Mouse (Mus musculus) cerebellum, adult 2 months (tissue): ENCODE measurements around the gene B230217C12Rik. TPM values are rescaled to one million over a fixed set of nuclear protein-coding genes. Genes with fewer than 3 reads are reported as not detected.
A peak's percentile ranks its signal among the peaks of the same experiment; 100 is the strongest.

Experiments used
- DNase-seq, 2 experiments: peaks; one replicate each; pipeline ENCODE4 v3.0.0; 2021
- H3K27ac ChIP-seq: fragments of 200-500 bp; 2 replicates; pipeline ENCODE4 v1.5.1; 2012; ENCODE audit warnings: low read length, control low read depth, inconsistent platforms; ENCODE audit not compliant: insufficient read depth
- H3K27me3 ChIP-seq: fragments of 200-500 bp; 2 replicates; pipeline ENCODE4 v1.6.1; 2012; ENCODE audit warnings: inconsistent platforms, mild to moderate bottlenecking, low read length, moderate library complexity; ENCODE audit not compliant: control insufficient read depth, insufficient read depth
- H3K4me1 ChIP-seq: fragments of 200-500 bp; 2 replicates; pipeline ENCODE4 v1.6.1; 2011; ENCODE audit warnings: low read length; ENCODE audit not compliant: control insufficient read depth, insufficient read depth
- H3K4me3 ChIP-seq: fragments of 200-500 bp; replicated peaks from 2 replicates; pipeline ENCODE3; 2011; ENCODE audit warnings: mild to moderate bottlenecking, low read depth, low read length, control low read depth; ENCODE audit not compliant: insufficient read depth
- CTCF ChIP-seq: fragments of 200-500 bp; IDR thresholded peaks from 2 replicates; pipeline ENCODE4 v1.5.1; 2011; ENCODE audit warnings: low read depth, mild to moderate bottlenecking, control low read depth, low read length, moderate library complexity, borderline replicate concordance; ENCODE audit not compliant: insufficient read depth
- POLR2A ChIP-seq: fragments of 200-500 bp; IDR thresholded peaks from 2 replicates; pipeline ENCODE4 v1.6.1; 2011; ENCODE audit warnings: low read length, control low read depth, borderline replicate concordance; ENCODE audit not compliant: insufficient read depth
- WGBS: fragments of 180-500 bp; shearing (Covaris S2); methylation state at CpG from one replicate; pipeline ENCODE4 v1.1.7; 2018; 5-methylcytosine and 5-hydroxymethylcytosine counted together
- polyA plus RNA-seq: library from polyadenylated mRNA; depleted of rRNA; stranded (reverse); fragments of >200 nt; gene quantifications from 2 replicates; pipeline ENCODE4 v1.2.3, GENCODE M21; 2012

The B230217C12Rik gene
- polyA plus RNA-seq, 1 experiment = 117 TPM

DNA sequence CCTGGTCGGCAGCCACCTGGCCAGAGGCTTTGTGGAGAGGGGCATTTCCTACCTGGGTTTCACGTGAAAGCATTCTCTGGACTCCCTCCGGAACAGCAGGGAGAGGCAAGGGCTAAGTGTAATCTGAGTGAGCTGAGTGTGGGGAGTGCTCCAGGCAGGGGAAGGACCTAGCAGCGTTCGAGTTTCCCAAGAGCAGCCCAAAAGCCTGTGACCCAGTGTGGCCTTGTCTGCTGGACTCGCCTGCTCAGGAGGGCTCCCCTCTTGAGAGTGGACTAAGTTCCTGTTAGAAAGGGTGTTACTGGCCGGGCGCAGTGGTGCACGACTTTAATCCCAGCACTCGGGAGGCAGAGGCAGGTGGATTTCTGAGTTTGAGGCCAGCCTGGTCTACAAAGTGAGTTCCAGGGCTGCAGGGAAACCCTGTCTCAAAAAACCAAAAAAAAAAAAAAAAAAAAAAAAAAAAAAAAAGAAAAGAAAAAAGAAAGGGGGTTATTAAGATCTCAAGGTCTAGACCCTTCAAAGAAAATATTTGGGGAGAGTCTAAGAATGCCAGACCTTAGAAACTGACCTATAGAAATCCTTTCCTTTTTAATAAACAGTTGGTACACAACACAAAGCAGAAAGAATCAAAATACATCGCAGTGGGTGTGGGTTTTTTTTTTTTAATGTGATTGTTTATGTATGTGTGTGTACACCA is 992 bp upstream of the B230217C12Rik start:
- peak overlapping the region; percentile 94; the same call in 1 of the 2 replicates for H3K27ac ChIP-seq
- H3K4me3 ChIP-seq = no peak overlapping the region
- WGBS = 60% methylated on average over 11 of the region's 11 CpGs
- H3K27me3 ChIP-seq = no peaks in the 10 kb centered on the region
- DNase-seq = no peak
- peaks cover 2% of the 10 kb centered on the region; the same call in 1 of the 2 replicates for H3K4me1 ChIP-seq
- TF ChIP-seq CTCF = no peak
- TF ChIP-seq POLR2A = no peak

DNA sequence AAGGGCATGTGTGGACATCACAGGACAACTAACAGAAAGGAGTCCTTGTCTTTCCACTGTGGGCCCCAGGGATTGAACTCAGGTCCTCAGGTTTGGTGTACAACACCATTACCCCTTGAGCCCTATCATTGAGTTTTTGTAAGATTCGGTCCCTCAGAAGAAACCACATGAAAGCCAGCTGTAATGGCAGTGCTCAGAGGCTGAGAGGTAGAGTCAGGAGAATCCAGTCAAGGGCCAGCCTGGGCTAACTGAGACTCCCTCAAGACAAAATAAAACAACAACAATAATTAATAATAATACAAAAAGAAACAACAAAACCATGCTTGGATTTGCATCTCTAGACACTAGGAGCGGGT is 467 bp upstream of the B230217C12Rik start:
- Histone ChIP-seq H3K27me3 (no peaks in the 10 kb centered on the region), H3K27ac (peak overlapping the region; percentile 94), H3K4me1 (peaks cover 2% of the 10 kb centered on the region; the same call in 1 of the 2 replicates), H3K4me3 (peak overlapping the region; percentile 82)
- no peak for DNase-seq
- TF ChIP-seq CTCF (no peak), POLR2A (no peak)
- WGBS = 45% methylated on average over 2 of the region's 2 CpGs

DNA sequence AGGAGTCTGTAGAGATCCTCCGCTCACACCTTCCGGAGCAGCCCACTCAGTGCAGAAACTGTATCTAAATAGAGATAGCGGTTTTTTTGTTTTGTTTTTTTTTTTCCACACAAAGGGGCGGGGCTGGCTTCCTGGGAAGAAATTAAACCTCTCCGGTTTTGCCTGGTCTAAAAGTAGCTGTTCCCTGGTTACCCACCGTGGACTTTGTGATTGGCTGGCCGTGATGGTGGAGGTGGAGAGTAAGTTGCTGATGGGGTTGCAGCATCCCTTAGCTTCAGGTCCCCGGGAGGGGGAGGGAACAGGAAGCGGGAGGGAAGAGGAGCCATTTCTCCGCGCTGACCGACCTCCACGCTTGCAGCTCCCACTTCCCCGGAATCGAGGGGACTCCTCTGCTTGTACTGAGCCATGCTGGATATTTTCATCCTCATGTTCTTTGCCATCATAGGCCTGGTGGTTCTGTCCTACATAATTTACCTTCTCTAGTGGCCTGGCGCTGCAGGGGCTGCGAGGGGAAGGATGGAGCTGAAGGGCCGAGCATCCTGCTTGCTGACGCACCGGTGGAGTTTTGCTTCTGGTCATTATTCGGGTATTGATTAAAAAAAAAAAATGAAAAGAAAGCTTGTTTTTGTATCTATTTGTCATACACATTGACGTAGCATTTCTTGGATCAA is 546 bp downstream of the B230217C12Rik start:
- WGBS = 1% methylated on average over 22 of the region's 22 CpGs
- peaks cover 2% of the 10 kb centered on the region; the same call in 1 of the 2 replicates for H3K4me1 ChIP-seq
- peak; percentile 94 to 98 for DNase-seq
- peak overlapping the region; percentile 94 for H3K27ac ChIP-seq
- H3K27me3 ChIP-seq = no peaks in the 10 kb centered on the region
- peak overlapping the region; percentile 82 for H3K4me3 ChIP-seq
- no peak for TF ChIP-seq CTCF
- TF ChIP-seq POLR2A = peak; percentile 98

DNA sequence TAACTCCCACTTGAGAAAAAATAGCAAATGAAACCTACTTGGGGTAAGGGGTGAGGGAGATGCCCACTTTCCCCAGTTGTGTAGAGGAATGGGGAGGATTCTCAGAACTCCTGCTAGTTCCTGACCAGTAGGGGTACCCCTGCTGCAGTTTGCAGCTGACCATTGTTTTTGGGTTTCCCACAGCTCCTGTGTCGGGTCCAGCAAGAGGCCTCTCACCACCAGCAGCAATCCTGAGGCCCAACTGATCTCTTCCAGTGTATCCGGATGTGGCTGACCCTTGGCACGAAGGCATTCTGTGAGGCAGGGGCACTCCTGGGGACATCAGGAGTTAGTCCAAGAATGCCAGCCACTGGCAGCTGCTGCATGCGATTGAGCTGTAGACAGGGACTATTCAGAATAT is 1.4 kb downstream of the B230217C12Rik start:
- peak overlapping the region; percentile 78 for H3K27ac ChIP-seq
- peaks cover 2% of the 10 kb centered on the region; the same call in 1 of the 2 replicates for H3K4me1 ChIP-seq
- peak; percentile 57 to 65 for DNase-seq
- no peaks in the 10 kb centered on the region for H3K27me3 ChIP-seq
- WGBS = 5% methylated on average over 4 of the region's 4 CpGs
- no peak for TF ChIP-seq CTCF
- TF ChIP-seq POLR2A = no peak
- H3K4me3 ChIP-seq = peak overlapping the region; percentile 82

DNA sequence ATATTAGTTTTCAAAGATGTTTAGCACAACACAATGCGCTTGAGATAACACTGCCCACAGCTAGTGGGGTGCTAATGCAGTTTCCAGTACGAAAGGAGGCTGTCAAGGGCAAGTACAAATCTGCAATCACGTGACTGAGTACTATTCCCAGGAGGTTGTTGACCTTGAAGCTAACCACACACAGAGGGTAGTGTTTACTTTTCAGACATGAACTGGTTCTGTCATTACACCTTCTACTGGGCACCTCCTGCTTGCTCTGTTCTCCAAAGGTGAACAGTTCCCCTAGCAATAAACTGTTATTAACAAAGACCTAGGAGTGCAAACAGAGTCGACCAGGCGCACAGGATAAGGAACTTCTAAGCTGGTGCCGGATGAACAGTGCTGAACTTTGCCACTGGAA is 9.8 kb downstream of the B230217C12Rik start:
- H3K4me1 ChIP-seq = no peaks in the 10 kb centered on the region
- H3K27ac ChIP-seq = no peak overlapping the region
- TF ChIP-seq POLR2A (no peak), CTCF (no peak)
- WGBS = 72% methylated on average over 6 of the region's 6 CpGs
- no peaks in the 10 kb centered on the region for H3K27me3 ChIP-seq
- H3K4me3 ChIP-seq = no peak overlapping the region
- no peak for DNase-seq

DNA sequence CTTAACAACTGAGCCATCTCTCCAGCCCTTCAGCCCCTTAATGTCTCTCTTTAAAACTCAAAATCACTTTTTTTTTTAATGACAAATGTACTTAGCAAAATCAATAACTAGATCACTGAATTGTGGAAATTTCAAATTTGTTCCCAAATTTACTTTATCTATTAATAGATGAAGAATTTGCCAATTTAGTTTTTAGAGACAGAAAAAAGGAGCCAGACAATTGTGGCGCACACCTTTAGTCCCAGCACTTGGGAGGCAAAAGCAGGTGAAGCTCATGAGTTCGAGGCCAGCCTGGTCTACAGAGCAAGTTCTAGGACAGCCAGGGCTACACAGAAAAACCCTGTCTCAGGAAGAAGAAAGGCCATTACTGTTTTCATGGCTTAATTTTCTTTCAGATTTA is 11.0 kb downstream of the B230217C12Rik start:
- WGBS = 85% methylated on average over 2 of the region's 2 CpGs
- no peak for DNase-seq
- Histone ChIP-seq H3K4me3 (no peak overlapping the region), H3K27me3 (no peaks in the 10 kb centered on the region), H3K4me1 (no peaks in the 10 kb centered on the region), H3K27ac (no peak overlapping the region)
- TF ChIP-seq POLR2A (no peak), CTCF (no peak)

DNA sequence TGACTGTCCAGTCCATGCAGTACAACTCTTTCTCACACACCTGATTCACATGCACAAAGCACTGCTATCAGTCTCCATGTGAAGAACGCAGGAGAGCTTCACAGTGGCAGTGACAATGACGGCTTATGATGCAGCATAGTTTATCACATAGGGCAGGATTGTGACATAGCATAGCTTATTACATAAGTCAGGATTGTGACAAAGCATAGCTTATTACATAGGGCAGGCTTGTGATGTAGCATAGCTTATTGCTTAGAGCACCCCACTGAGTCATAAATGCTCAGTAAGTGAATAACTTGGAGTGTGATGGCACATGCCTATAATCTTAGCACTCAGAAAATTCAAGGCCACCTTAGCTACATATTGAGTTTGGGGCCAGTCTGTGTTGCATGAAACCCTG is 14.9 kb downstream of the B230217C12Rik start:
- H3K4me1 ChIP-seq = no peaks in the 10 kb centered on the region
- WGBS = 84% methylated on average over 2 of the region's 2 CpGs
- no peak overlapping the region for H3K4me3 ChIP-seq
- no peaks in the 10 kb centered on the region for H3K27me3 ChIP-seq
- TF ChIP-seq POLR2A = no peak
- TF ChIP-seq CTCF = no peak
- H3K27ac ChIP-seq = no peak overlapping the region
- DNase-seq = no peak

DNA sequence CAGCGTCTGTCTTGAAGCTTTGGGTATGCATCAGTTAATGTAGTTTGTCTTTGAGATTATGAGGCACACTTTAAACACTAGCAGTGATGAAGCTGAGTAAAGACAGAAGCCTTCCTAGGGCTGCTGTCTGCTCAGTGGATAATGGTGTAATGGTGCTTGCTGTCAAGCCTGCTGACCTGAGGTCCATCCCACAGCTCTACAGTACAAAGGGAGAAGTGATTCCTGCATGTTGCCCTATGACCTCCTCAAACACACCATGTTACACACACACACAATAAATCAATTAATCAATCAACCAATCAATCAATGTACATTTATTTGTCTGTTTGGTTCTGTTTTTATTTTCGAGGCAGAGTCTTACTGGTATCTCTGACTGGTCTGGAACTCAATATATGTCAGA is 21.6 kb downstream of the B230217C12Rik start:
- H3K4me1 ChIP-seq = no peaks in the 10 kb centered on the region
- no peak overlapping the region for H3K27ac ChIP-seq
- no peak for DNase-seq
- no peak overlapping the region for H3K4me3 ChIP-seq
- H3K27me3 ChIP-seq = no peaks in the 10 kb centered on the region
- 83% methylated on average over 2 of the region's 2 CpGs for WGBS
- no peak for TF ChIP-seq CTCF
